Mouse (Mus musculus) cerebellum, adult 9-10 months (tissue): ENCODE data around the gene Plagl1.

ENCODE experiments used
- DNase-seq: peaks from one replicate; pipeline ENCODE4 v3.0.0; 2022

Plagl1 gene

DNA sequence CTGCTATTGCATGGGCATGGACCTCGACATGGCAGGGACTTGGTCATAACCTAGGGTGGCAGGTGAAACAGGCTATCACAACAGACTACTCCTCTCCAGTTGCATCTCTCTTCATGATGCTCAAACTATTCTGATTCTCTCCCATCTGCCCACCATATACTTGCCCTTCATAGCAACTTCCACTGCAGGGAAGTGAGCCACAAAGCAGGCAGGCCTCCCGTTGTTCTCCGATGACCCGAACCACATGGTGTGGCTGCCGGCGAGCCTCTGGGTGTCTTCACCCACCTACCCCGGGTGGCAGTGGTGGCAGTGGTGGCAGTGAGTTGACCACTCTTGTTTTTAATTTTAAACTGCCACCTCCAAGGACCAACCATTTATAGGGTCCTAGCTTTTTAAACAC, 75.4 kb downstream of the Plagl1 start:
- no peak for DNase-seq

DNA sequence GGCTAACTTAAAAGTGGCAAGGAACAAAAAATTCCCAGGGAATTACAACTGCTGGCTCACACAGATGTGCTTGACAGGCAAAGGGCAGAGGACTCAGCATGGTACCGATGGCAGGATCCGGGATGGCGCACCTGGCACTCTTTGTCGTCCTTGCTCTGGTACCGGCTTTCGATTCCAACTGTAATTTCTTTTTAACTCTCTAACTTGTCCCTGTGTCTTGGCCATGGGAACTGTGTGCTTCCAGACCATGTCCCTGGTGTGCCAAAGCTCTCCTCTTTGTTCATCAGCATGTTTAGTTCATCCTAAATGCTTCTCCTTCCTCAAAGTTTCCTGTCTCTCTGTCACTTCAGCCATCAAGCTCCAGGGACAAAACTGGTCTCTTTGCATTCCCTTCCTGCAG, 77.6 kb downstream of the Plagl1 start:
- no peak for DNase-seq

DNA sequence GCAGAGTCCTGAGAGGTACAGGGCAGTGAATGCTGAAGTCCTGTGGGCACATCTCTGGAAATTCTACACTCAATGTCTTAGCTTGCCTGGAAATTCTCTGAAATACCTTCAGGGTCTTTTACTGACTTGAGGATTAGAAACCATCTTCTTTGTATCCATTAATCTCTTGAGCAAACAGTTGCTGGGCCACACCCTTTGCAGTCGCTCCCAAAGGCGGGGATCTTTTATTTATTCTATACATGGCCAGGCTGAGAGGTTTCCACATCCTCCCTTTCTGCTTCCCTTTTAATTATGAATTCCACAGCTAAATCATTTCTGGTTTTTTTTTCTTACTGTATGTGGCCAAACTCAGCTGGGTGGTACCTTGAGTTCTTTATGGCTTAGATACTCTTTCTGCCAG, 80.1 kb downstream of the Plagl1 start:
- DNase-seq: no peak

DNA sequence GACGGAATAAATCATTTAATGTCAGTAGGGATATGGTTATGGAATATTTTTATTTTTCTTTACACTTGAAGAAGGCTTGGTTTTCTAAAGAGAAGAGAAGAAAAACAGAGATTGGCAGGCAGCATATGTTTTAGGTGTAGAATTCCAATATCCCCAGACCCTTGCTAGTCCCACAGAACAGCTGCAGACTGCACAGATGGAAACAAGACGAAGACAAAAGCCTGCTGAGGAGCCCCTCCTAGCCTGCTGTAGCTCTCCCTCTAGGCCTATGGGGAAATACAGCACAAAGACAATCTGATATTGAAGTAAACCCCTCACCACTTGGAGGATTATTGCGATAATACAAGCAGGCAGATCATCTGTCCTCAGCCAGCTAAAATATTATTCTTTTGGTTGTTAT, 90.1 kb downstream of the Plagl1 start:
- DNase-seq: no peak

DNA sequence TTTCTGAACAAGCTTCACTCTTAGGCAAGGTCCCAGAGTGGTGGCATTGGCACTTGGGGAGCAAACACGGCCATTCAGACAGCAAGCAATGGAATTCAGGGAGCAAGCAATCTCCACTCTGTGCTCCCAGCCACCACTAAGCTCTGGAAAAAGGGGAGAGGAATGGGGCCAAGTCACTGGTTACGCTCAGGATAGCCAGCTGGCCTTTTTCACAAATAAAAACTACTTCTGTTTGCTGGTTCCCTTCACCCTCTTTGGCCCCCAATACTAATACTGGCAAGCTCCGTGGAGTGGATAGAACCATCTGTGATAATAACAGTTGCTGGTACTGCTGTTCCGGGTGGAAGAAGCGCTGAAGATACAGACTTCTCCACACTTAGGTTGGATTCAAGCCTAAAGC, 91.0 kb downstream of the Plagl1 start:
- DNase-seq: peak; percentile 4

DNA sequence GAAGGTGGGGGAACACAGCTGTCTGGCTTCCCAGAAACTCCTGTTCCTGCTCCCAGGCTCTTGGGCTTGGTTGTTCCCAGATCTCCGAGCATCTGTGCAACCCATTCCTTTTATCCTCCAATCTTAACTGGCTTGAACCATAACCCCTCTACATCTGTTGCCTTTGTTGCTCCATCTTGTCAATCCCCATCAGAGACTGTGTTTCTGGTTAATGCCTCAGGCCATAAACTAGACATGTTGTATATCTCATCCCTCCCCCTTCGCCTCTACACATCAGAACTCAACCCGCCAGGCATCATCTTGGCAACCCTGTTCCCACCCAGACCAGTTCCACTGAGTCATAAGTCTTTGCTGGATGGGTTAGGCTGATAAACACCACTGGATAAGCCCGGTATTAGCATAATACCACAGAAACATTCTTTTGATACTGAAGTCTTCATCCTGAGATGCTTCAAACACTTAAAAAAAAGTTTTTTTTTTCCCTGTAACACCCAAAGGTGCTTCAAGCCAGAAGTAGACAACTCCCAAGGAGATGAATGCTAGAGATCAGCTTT, 92.6 kb downstream of the Plagl1 start:
- no peak for DNase-seq

DNA sequence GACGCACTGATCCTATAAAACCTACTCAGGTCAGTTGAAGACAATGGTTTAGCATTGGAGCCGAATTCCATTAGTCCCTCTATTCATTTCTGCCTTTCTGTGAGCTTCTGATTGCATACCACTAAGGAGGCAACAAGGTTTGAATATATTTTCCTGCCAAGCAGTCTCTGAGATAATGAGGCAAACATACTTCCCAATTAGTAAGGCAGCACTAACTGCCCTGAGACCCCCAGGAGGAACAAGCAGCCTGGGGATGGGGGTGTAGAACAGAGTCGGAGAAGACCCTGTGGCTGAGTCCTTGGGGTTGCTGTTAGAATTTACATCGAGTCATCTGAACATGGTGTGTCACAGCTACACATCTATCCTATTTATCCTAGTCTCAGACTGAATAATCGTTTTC, 95.1 kb downstream of the Plagl1 start:
- DNase-seq: no peak

DNA sequence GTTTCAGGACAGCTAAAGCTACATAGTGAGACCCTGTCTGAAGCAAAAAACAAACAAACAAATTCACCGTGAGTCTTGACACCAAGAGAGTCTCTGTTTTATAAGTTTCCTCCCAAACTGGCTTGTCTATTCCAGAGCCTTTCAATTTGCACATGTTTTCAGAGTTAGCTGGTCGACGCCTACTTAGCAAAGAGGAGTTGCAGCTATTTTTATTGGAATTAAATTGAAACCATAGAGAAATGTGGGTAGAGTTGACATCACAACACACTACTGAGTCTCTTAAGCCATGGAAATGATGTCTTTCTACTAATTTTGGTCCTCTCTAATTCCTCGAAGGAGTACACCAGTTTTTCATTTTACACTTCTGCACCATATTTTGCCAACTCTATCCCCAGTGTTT, 100.6 kb downstream of the Plagl1 start:
- DNase-seq: no peak

DNA sequence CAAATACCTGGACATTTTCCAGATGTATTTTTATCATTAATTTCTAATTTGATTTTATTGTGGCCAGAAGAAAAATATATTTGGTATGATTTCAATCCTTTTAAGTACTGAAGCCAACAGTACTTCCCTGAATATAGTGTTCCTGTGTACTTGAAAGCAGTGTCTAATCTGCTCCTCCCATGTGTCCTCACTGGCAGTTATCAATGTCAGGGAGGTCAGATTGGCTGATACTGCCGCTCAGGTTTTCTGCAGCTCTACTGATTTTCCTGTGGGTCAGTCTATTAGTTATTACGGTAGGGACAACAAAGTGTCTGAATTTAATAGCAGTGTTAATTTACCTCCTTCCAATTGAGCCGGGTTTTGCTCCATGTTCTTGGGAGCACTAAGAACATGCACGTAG, 101.7 kb downstream of the Plagl1 start:
- no peak for DNase-seq

DNA sequence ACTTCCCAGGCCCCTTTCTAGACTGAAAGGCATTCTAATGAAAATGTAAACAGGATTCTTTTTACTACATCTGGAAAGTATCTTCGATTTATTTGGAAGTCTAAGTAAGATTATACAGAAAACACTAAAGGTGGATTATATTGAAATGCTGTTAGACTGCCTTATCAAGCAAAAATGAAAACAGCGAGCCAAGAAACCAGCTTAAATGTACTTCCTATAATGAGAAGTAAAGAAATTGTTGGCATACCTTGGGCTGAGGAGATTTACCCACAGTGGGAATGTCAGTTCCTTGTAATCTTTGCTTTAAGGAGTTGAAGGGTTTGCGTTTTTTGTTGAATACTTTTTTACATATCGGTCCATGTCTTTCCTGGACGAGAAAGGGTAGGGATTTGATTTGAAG, 108.2 kb downstream of the Plagl1 start:
- no peak for DNase-seq

DNA sequence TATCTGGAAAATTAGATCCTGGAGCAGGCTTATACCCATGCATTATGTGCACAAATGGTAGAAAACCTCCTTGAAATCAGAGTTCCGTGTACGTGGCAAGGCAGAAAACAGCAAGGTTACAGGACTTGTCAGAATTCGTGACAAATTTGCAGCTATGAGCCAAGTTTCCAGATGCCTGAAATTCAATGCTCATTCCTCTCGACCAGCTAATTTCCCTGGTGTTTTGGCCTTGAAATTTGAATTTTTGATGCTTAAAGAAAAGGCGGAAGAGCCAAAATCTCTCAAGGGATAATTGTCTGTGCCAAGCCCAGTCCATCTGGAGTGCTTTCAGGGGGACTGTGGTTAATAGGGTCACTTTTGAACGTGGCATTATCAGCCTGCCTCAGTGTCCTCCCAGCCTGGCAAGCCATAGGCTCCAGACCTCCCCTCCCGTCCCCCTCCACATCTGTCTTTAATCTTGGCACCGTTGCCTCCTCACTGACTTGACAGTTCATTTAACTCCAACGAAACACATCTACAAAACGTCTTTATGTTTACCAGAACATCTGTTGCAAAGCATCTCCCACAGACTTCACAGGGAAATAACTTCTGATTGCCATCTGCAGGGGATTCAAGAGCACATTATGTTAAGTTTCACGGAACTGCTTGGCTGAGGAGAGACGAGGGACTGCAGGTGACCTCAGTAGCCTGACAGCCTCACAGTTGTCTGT, 110.6 kb downstream of the Plagl1 start:
- DNase-seq: no peak

DNA sequence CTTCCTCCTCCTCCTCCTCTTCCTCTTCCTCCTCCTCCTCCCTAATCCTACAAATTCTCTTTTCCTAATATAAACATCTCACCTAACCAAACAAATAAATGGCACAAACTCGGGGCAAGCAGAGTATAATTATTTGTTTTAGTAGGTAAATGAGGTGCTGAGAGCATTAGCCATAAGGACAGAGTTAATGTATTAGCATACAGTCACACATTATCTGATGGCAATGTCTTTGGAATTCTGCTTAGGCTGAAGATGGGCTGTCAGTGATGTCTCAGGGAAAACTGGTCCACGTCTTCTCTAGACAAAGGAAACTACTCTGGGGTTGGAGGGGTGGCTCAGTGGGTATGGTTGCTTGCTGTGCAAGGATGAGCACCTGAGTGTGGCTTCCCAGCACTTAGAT, 111.2 kb downstream of the Plagl1 start:
- DNase-seq: no peak

DNA sequence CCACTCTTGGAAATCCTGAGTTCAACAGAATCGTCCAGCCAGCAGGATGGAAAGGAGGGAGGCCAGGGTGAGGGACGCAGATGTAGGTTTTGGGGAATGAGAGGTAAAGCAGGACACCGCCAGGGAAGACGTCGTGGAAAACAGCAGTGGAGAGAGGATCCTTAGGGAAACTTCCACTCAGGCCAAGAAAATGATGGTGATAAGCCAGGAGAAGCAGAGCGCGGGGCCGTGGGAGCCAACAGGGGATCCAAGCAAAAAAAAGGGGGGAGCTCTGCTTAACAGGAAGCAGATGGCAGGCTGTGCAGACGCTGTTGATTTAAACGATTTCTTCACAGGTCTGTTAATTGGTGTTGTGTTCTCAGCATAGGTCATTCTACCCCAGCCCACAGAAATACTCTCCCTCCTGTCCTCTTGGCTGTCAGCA, 112.5 kb downstream of the Plagl1 start:
- no peak for DNase-seq

DNA sequence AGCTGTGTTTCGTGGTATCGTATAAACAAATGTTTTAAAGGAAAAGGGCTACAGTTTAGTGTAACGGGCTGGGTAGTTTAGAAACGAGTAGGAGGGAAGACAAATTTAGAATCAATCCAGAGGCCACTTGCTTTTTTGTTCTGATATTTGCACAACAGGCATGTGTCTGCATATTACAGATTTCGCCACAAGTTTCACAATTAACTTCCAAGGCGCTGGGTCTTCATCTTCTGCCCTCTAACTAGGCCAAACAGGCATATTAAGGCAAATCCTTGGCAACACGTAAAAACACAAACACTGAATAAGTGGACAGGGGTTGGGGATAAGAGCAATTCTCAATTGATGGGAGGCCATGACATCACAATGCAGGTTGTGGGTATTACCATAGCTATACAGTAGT, 115.6 kb downstream of the Plagl1 start:
- DNase-seq: no peak

DNA sequence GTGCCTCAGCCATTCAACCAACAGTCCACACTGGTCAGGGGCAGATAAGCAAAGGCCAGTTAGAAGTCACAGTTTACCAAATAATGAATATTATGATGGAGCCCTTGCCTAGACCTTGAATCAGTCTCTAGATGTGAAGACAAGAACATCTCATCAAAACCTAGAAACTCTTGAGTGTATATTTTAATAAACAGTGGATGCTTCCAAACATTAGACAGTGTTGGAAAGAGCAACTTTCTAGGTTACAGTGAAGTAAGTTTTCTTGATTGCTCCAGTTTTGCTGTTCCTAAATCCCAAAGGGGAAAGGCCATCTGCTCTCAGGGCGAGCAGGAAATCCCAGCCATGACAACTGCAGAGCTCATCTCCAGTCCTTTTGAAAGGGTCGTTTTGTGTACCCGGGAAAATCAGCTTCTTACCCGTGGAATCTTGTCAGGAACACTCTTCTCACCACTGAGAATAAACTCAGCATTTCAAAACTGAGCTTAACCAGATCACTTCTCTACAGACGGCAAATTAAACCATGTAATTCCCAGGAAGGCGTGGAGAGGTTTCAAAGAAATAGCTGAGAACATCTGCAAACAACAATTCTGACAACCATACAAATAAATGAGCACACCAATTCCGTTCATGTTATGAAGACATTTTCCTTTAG, 117.8 kb downstream of the Plagl1 start, which contains the start of gene Zc2hc1b:
Gene Zc2hc1b (minus strand): TSS at position 51 of the 652 bp plus-strand sequence.
- DNase-seq: no peak

DNA sequence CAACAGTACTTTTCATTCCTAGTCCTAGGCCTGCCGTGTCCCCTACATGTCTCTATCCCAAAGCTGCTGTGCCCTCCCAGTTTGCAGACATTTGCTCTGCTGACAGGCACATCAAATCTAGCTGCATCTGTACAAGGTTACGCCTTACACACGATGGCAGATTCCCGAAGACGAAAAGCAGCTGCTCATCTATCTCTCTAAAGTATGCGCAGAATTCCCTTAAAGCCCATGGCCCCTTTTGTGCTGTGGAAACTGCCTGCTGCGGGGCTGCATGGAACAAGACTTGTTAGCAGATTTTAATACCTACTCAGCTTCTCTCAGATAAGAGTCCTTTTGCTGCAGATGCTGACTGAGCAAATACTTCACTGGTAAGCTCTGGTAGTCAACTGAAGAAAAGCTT, 119.9 kb downstream of the Plagl1 start:
- DNase-seq: no peak
